Mouse (Mus musculus) midbrain, embryonic 11.5 days (tissue): ENCODE data around the gene Zc3h10. TPM values are rescaled to one million over a fixed set of nuclear protein-coding genes. Genes with fewer than 3 reads are reported as not detected.

Experiments used
- ATAC-seq: fragments of 200-750 bp; cut with Nextera tagmentation; 2 replicates; pipeline ENCODE4 v1.8.0; 2017; ENCODE audit warnings: moderate TSS enrichment, moderate library complexity; ENCODE audit not compliant: low FRiP score
- DNase-seq: peaks from one replicate; pipeline ENCODE4 v3.0.0; 2015; ENCODE audit warnings: low spot score; ENCODE audit errors: missing footprints
- H3K27ac ChIP-seq: fragments of 300-500 bp; sonication (generic); 2 replicates; pipeline ENCODE4 v1.5.1; 2014; ENCODE audit warnings: low read depth, low read length
- H3K27me3 ChIP-seq: fragments of 300-500 bp; sonication (generic); 2 replicates; pipeline ENCODE4 v1.6.1; 2014; ENCODE audit warnings: mild to moderate bottlenecking, low read length, moderate library complexity, mixed read lengths; ENCODE audit not compliant: control insufficient read depth, insufficient read depth
- H3K36me3 ChIP-seq: fragments of 300-500 bp; sonication (generic); 2 replicates; pipeline ENCODE4 v1.6.1; 2014; ENCODE audit warnings: mild to moderate bottlenecking, low read length, moderate library complexity, mixed read lengths; ENCODE audit not compliant: control insufficient read depth, insufficient read depth
- H3K4me1 ChIP-seq: fragments of 300-500 bp; sonication (generic); 2 replicates; pipeline ENCODE4 v1.6.1; 2014; ENCODE audit warnings: low read length; ENCODE audit not compliant: control insufficient read depth, insufficient read depth
- H3K4me2 ChIP-seq: fragments of 300-500 bp; sonication (generic); 2 replicates; pipeline ENCODE4 v1.6.1; 2014; ENCODE audit warnings: mild to moderate bottlenecking, moderate library complexity
- H3K4me3 ChIP-seq: fragments of 300-500 bp; sonication (generic); 2 replicates; pipeline ENCODE4 v1.5.1; 2014; ENCODE audit warnings: low read depth, low read length
- H3K9ac ChIP-seq: fragments of 300-500 bp; sonication (generic); 2 replicates; pipeline ENCODE4 v1.6.1; 2014; ENCODE audit warnings: low read length
- H3K9me3 ChIP-seq: fragments of 300-500 bp; sonication (generic); 2 replicates; pipeline ENCODE4 v1.6.1; 2016; ENCODE audit warnings: low read length; ENCODE audit not compliant: control insufficient read depth
- WGBS: fragments of 180-500 bp; shearing (Covaris S2); extraction: QIAGEN DNeasy Blood & Tissue Kit; methylation state at CpG from one replicate; pipeline ENCODE4 v1.1.7; 2014; 5-methylcytosine and 5-hydroxymethylcytosine counted together
- polyA plus RNA-seq: library from polyadenylated mRNA; unstranded; fragments of >200 nt; fragmentation: Nextera tagmentation; extraction: Ambion mirVana; gene quantifications from 2 replicates; pipeline ENCODE4 v1.2.1, GENCODE M21; 2014

The Zc3h10 gene
- polyA plus RNA-seq, 1 experiment from 2014 or later, result 19.0 TPM

GRCm38 (mm10) chr10:128536266-128536940 lies 11.2 kb downstream of the Zc3h10 start:
- Histone ChIP-seq H3K27me3 (no peaks in the 10 kb centered on the region), H3K4me1 (no peaks in the 10 kb centered on the region; the same call in none of the 2 replicates), H3K4me3 (peak overlapping the region; percentile 9; the same call in 1 of the 2 replicates), H3K36me3 (no peaks in the 10 kb centered on the region), H3K27ac (no peak overlapping the region), H3K4me2 (peak overlapping the region; percentile 32), H3K9me3 (no peaks in the 10 kb centered on the region), H3K9ac (no peak overlapping the region)
- ATAC-seq (peak; percentile 93), DNase-seq (peak; percentile 98)
- WGBS, result 15% methylated on average over 18 of the region's 18 CpGs

DNA sequence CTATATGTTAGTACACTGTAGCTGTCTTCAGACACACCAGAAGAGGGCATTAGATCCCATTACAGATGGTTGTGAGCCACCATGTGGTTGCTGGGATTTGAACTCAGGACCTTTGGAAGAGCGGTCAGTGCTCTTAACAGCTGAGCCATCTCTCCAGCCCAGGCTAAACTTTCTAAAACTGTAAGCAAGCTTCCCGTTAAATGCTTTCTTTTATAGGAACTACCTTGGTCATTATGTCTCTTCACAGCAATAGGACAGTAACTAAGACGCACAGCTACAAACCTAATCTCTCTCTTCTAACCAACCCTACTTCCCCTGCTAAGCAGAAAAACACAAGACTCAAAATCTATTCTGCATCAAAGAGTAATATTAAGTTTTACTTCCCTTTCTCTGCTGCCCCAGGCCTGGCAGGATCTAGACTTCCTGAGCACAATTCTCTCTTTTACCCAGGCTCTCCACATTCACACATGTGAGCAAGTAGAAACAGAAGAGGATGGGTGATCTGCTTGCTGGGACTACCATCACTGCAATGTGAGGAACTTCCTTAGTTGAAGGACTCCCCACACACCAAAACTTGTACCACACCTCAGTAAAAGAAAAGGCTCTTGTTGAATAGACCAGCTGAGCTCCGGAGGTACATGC lies 11.8 kb downstream of the Zc3h10 start:
- Histone ChIP-seq H3K9ac (no peak overlapping the region), H3K4me3 (peak overlapping the region; percentile 9; the same call in 1 of the 2 replicates), H3K4me2 (peak overlapping the region; percentile 32), H3K4me1 (no peaks in the 10 kb centered on the region; the same call in none of the 2 replicates), H3K27me3 (no peaks in the 10 kb centered on the region), H3K9me3 (no peaks in the 10 kb centered on the region), H3K36me3 (no peaks in the 10 kb centered on the region), H3K27ac (no peak overlapping the region)
- 79% methylated on average over 4 of the region's 4 CpGs for WGBS
- ATAC-seq (no peak; the same call in 1 of the 2 replicates), DNase-seq (no peak)

- Histone ChIP-seq H3K4me2 (no peak overlapping the region), H3K27ac (no peak overlapping the region), H3K9ac (no peak overlapping the region), H3K27me3 (no peaks in the 10 kb centered on the region), H3K9me3 (no peaks in the 10 kb centered on the region), H3K4me3 (no peak overlapping the region), H3K4me1 (no peaks in the 10 kb centered on the region; the same call in none of the 2 replicates), H3K36me3 (no peaks in the 10 kb centered on the region)
- WGBS, result 78% methylated on average over 2 of the region's 2 CpGs
- DNase-seq, result no peak
- no peak for ATAC-seq
Observed at GRCm38 (mm10) chr10:128535206-128535605, 12.4 kb downstream of the Zc3h10 start.

- peaks cover 21% of the 10 kb centered on the region for H3K27me3 ChIP-seq
- peak overlapping the region; percentile 72 for H3K4me3 ChIP-seq
- peak overlapping the region; percentile 100 for H3K4me2 ChIP-seq
- no peaks in the 10 kb centered on the region for H3K9me3 ChIP-seq
- peak overlapping the region; percentile 68; the same call in 1 of the 2 replicates for H3K9ac ChIP-seq
- H3K36me3 ChIP-seq, result no peaks in the 10 kb centered on the region
- no peak overlapping the region for H3K27ac ChIP-seq
- H3K4me1 ChIP-seq, result 0 out of 2 replicates have a peak, but pooled peaks cover 5% of the 10 kb centered on the region
- 33% methylated on average over 28 of the region's 28 CpGs for whole genome bisulfite sequencing
- DNase-seq, result peak; percentile 87
- peak; percentile 26; the same call in 1 of the 2 replicates for ATAC-seq
Observed at GRCm38 (mm10) chr10:128526366-128527356, 20.9 kb downstream of the Zc3h10 start.

GRCm38 (mm10) chr10:128525671-128526308 lies 21.8 kb downstream of the Zc3h10 start, which contains the start of gene Esyt1:
TSS of gene Esyt1 (minus strand) at chr10:128525871.
- Histone ChIP-seq H3K27ac (peak within 1 kb of the TSS; percentile 14; the same call in 1 of the 2 replicates), H3K36me3 (no peaks in the 10 kb centered on the region), H3K27me3 (peaks cover 21% of the 10 kb centered on the region), H3K9me3 (no peaks in the 10 kb centered on the region), H3K4me1 (0 out of 2 replicates have a peak, but pooled peaks cover 5% of the 10 kb centered on the region), H3K4me2 (peak within 1 kb of the TSS; percentile 100), H3K4me3 (peak within 1 kb of the TSS; percentile 72), H3K9ac (peak within 1 kb of the TSS; percentile 68)
- WGBS, result under 1% methylated on average over 37 of the region's 37 CpGs
- DNase-seq, result peak; percentile 98
- peak; percentile 97 for ATAC-seq

GRCm38 (mm10) chr10:128524732-128525662 lies 22.6 kb downstream of the Zc3h10 start:
- no peak for DNase-seq
- Histone ChIP-seq H3K9me3 (no peaks in the 10 kb centered on the region), H3K27ac (peak overlapping the region; percentile 14; the same call in 1 of the 2 replicates), H3K4me3 (peak overlapping the region; percentile 72), H3K9ac (peak overlapping the region; percentile 68), H3K4me2 (peak overlapping the region; percentile 100), H3K36me3 (no peaks in the 10 kb centered on the region), H3K27me3 (peaks cover 21% of the 10 kb centered on the region), H3K4me1 (0 out of 2 replicates have a peak, but pooled peaks cover 5% of the 10 kb centered on the region)
- under 1% methylated on average over 58 of the region's 58 CpGs for whole genome bisulfite sequencing
- ATAC-seq, result peak; percentile 14

DNA sequence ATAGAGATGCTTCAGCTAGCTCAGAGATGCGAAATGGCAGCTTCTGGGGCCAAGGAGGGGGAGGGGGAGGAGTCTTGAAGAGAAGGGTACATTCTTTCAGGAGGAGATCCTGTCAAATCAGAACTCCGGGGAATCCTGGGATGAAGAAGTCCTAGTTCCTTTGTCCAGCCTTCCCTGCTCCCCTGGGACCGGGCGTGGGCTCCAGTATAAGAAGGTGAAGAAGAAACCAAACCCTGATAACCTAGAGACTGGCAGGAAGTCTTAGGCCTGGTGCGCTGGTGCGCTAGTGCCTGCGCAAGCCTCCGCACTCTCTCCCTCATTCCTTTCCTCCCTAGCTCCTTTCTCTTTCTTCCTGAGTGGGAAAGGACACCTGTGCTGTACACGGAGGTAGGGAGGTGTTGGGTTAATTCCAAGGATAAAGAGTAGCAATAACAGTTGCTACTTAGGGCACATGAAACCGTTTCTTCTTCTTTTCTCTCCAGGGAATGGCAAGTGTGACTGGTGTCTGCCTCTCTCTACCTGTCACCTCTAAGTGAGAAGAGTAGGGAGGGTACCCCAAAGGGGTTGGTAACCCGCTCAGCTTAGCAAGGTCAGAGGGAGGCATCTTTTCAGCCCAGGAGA lies 23.4 kb downstream of the Zc3h10 start:
- 5% methylated on average over 11 of the region's 11 CpGs for WGBS
- H3K4me3 ChIP-seq, result peak overlapping the region; percentile 72
- H3K9ac ChIP-seq, result peak overlapping the region; percentile 68
- no peaks in the 10 kb centered on the region; the same call in 1 of the 2 replicates for H3K36me3 ChIP-seq
- H3K27ac ChIP-seq, result no peak overlapping the region
- DNase-seq (peak; percentile 91), ATAC-seq (no peak)
- H3K4me2 ChIP-seq, result peak overlapping the region; percentile 100
- H3K4me1 ChIP-seq, result 0 out of 2 replicates have a peak, but pooled peaks cover 5% of the 10 kb centered on the region
- H3K9me3 ChIP-seq, result no peaks in the 10 kb centered on the region
- peaks cover 21% of the 10 kb centered on the region for H3K27me3 ChIP-seq
